Mouse (Mus musculus): ENCODE data around the gene Qars. TPM values are rescaled to one million over a fixed set of nuclear protein-coding genes. Genes with fewer than 3 reads are reported as not detected.
A peak's percentile ranks its signal among the peaks of the same experiment; 100 is the strongest.

Gene Qars
- polyA plus RNA-seq (2014; fragmentation: Nextera tagmentation; extraction: Ambion mirVana) = 126 and 138 TPM in 2 replicates

DNA sequence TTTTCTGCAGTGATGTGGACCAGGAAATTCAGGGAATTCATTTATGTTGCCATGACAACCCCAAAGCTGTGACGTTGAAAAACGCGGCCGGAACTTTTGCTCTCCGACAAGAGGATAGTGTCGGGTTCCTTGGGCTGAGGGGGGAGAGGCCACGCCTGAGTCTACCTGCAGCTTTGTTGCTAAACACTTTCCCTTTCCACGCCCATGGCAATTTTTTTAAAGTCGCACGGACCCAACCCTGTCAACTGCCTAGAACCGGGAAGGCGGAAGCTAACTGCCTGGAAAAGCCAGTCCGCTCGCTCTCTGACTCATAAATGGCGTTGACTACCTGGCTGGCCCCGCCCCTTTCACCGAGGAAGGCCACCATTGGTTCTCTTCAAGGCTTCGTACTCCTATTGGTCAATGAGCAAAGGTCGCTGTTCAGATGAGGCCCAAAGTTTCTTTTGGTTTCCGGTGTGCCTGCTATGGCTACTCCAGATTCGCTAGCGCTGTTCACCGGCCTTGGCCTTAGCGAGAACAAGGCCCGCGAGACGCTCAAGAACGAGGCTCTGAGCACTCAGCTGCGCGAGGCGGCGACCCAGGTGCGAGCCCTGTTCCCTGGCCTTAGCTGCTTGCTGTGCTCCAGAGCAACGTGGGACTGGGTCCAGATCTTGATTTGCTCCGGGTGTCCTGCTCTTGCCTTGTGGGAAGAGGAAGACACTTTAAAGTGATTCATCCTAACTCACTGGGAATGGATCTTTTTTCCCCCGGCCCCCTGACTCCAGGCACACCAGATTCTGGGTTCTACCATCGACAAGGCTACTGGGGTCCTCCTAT, at the start of gene Qars:
TSS of gene Qars (plus strand) at position 88 of the 816 bp plus-strand sequence.
- peak; percentile 97 for ATAC-seq (ENCODE audit: insufficient number of reproducible peaks, low FRiP score, low TSS enrichment, low read depth)
- peaks cover 8% of the 10 kb centered on the region for H3K36me3 ChIP-seq (ENCODE audit: control insufficient read depth, insufficient read depth, low read length)

DNA sequence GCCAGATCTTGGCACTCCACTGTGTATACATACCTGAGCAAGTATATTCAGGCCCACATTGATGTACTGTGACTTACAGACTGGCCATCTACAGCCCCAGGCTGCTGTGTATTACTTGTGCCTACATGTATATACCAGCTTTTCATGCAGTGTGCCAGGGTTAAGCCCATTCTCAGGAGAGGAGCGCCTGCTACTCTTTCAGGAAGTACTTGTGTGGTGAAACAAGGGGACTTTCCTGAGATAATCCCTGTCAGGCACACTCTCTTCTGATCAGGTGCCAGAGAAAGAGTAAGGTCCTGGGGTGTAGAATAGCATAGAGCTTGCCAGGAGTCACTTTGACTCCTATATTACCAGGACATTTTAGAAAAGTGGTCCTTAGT, 47.6 kb upstream of the Qars start:
- no peaks in the 10 kb centered on the region for H3K9me3 ChIP-seq (ENCODE audit: control insufficient read depth, low read length)
- no peak overlapping the region; the same call in 1 of the 2 replicates for H3K9ac ChIP-seq (ENCODE audit: low read length)
- ATAC-seq (ENCODE audit: insufficient number of reproducible peaks, low FRiP score, low TSS enrichment, low read depth) (peak; percentile 4; the same call in 1 of the 2 replicates), DNase-seq (ENCODE audit: low spot score) (no peak)
- WGBS = 94% methylated on average over 1 of the region's 1 CpGs
- H3K36me3 ChIP-seq (ENCODE audit: control insufficient read depth, insufficient read depth, low read length) = peaks cover 11% of the 10 kb centered on the region; the same call in 1 of the 2 replicates
- H3K27ac ChIP-seq (replicated peaks; ENCODE audit: low read depth, low read length) = no peak overlapping the region
- no peaks in the 10 kb centered on the region for H3K27me3 ChIP-seq (ENCODE audit: control insufficient read depth, insufficient read depth, low read length)
- H3K4me2 ChIP-seq (ENCODE audit: low read depth, severe bottlenecking) = no peak overlapping the region
- peaks cover 6% of the 10 kb centered on the region for H3K4me1 ChIP-seq (ENCODE audit: control insufficient read depth, insufficient read depth, low read length)
- peak overlapping the region; percentile 73 for H3K4me3 ChIP-seq (ENCODE audit: low read depth, low read length)

More for the DNA sequence above, at the start of gene Qars:
- H3K9me3 ChIP-seq (ENCODE audit: control insufficient read depth, low read length) = no peaks in the 10 kb centered on the region
- WGBS = under 1% methylated on average over 37 of the region's 37 CpGs
- peak within 1 kb of the TSS; percentile 74 for H3K4me2 ChIP-seq (ENCODE audit: low read depth, severe bottlenecking)
- H3K27me3 ChIP-seq (ENCODE audit: control insufficient read depth, insufficient read depth, low read length) = no peaks in the 10 kb centered on the region
- peak within 1 kb of the TSS; percentile 36 for H3K27ac ChIP-seq (replicated peaks; ENCODE audit: low read depth, low read length)
- H3K4me3 ChIP-seq (ENCODE audit: low read depth, low read length) = peak within 1 kb of the TSS; percentile 51
- H3K9ac ChIP-seq (ENCODE audit: low read length) = peak within 1 kb of the TSS; percentile 67
- DNase-seq (ENCODE audit: low spot score) = peak; percentile 95
- H3K4me1 ChIP-seq (ENCODE audit: control insufficient read depth, insufficient read depth, low read length) = peaks cover 6% of the 10 kb centered on the region; the same call in 1 of the 2 replicates

DNA sequence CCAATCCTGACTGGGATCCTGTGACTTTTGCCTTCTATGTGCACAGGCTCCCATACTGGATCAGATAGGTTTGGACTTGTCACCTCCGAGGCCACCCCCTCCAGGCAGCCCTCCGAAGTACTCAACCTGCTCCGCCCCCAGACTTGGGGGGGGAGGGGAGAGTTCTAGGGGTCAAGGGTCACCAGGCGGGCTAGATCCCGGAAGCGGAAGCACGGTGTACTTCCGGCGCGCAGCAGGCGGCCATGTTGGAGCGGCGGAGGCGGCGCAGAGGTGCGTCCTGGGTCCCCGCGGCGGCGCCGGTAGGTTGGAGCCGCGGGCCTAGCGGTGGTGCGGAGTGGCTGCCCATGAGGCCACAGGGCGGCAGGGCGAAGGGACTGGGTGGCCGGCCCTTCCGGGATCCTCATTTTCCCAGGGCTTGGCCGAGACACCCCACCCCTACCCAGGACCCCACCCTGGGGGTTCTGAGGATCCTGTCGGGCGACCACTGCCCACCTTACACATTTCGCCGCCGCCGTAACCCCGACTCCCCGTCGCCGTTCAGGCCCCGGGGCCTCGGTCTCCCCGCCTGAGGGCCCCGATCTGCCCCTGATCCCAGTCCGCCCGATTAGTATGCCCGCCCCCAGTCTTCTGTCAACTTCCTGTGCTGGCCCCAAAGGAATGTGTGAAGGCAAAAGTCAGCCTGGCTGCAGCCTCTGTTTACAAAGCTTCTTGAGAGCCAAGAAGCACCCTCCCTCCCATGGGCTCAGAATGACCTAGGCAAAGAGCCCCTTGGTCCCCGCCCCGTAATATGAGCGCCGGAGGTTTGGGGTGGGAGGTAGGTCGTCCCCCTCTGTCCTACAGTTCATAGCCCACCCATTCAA, 47.0 kb upstream of the Qars start, which contains the start of gene Ccdc71:
TSS of gene Ccdc71 (plus strand) at position 209 of the 860 bp plus-strand sequence.
- peak within 1 kb of the TSS; percentile 65 for H3K27ac ChIP-seq (replicated peaks; ENCODE audit: low read depth, low read length)
- H3K36me3 ChIP-seq (ENCODE audit: control insufficient read depth, insufficient read depth, low read length) = peaks cover 13% of the 10 kb centered on the region; the same call in 1 of the 2 replicates
- H3K4me3 ChIP-seq (ENCODE audit: low read depth, low read length) = peak within 1 kb of the TSS; percentile 73
- peak within 1 kb of the TSS; percentile 70 for H3K9ac ChIP-seq (ENCODE audit: low read length)
- WGBS = under 1% methylated on average over 48 of the region's 52 CpGs
- peaks cover 6% of the 10 kb centered on the region for H3K4me1 ChIP-seq (ENCODE audit: control insufficient read depth, insufficient read depth, low read length)
- H3K9me3 ChIP-seq (ENCODE audit: control insufficient read depth, low read length) = no peaks in the 10 kb centered on the region
- DNase-seq (ENCODE audit: low spot score) (peak; percentile 93), ATAC-seq (ENCODE audit: insufficient number of reproducible peaks, low FRiP score, low TSS enrichment, low read depth) (peak; percentile 80)
- no peaks in the 10 kb centered on the region for H3K27me3 ChIP-seq (ENCODE audit: control insufficient read depth, insufficient read depth, low read length)
- H3K4me2 ChIP-seq (ENCODE audit: low read depth, severe bottlenecking) = peak within 1 kb of the TSS; percentile 82

DNA sequence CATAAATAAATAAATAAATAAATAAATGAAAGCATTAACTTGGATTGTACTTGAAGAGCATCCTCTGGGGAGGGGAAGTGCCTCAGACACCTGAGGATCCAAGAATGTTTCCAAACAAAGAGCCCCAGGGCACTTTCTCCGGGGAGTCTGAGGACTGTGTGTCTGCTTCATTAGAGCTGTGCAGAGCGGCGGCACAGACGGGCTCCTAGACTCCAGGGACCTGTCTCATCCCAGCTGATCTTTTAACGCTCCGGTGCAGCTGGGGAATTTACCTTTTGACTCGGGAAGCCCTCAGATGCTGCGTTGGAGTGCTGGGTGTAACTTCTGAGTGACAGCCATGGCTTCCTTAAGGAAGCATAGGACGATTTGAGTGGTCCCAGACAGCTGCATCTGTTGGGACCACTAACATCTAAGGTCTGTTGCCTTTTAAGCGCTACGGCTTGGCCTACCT, 46.3 kb upstream of the Qars start, which contains the start of gene Klhdc8b:
TSS of gene Klhdc8b (minus strand) at position 401 of the 451 bp plus-strand sequence.
- Histone ChIP-seq H3K9me3 (ENCODE audit: control insufficient read depth, low read length) (no peaks in the 10 kb centered on the region), H3K4me1 (ENCODE audit: control insufficient read depth, insufficient read depth, low read length) (peaks cover 6% of the 10 kb centered on the region), H3K27me3 (ENCODE audit: control insufficient read depth, insufficient read depth, low read length) (no peaks in the 10 kb centered on the region), H3K27ac (replicated peaks; ENCODE audit: low read depth, low read length) (peak within 1 kb of the TSS; percentile 65), H3K4me2 (ENCODE audit: low read depth, severe bottlenecking) (peak within 1 kb of the TSS; percentile 82), H3K9ac (ENCODE audit: low read length) (peak within 1 kb of the TSS; percentile 70), H3K4me3 (ENCODE audit: low read depth, low read length) (peak within 1 kb of the TSS; percentile 73), H3K36me3 (ENCODE audit: control insufficient read depth, insufficient read depth, low read length) (peaks cover 15% of the 10 kb centered on the region; the same call in 1 of the 2 replicates)
- no peak for DNase-seq (ENCODE audit: low spot score)
- ATAC-seq (ENCODE audit: insufficient number of reproducible peaks, low FRiP score, low TSS enrichment, low read depth) = no peak
- WGBS = 29% methylated on average over 11 of the region's 11 CpGs

DNA sequence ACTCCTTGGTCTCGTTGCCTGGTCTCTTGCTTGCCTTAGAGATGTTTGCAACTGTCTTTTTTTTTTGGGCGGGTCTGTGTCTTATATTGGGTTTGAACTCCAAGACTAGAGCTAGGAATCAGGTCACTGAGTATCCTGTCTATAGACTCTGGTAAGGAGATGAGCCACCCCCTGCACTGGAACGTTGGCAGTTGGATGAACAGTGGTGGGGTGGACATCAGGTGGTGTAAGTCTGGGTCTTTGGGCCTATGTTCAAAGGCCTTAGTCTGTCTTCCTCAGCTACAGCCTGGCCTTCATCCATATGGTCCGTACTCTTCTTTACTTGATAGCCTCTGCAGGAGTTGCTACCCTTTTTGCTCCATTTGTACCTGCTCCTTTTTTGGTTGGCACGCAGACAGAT, 45.8 kb upstream of the Qars start:
- Histone ChIP-seq H3K27ac (replicated peaks; ENCODE audit: low read depth, low read length) (no peak overlapping the region), H3K27me3 (ENCODE audit: control insufficient read depth, insufficient read depth, low read length) (no peaks in the 10 kb centered on the region), H3K9me3 (ENCODE audit: control insufficient read depth, low read length) (no peaks in the 10 kb centered on the region), H3K4me2 (ENCODE audit: low read depth, severe bottlenecking) (peak overlapping the region; percentile 82), H3K4me1 (ENCODE audit: control insufficient read depth, insufficient read depth, low read length) (peaks cover 6% of the 10 kb centered on the region), H3K9ac (ENCODE audit: low read length) (peak overlapping the region; percentile 70; the same call in 1 of the 2 replicates), H3K36me3 (ENCODE audit: control insufficient read depth, insufficient read depth, low read length) (peaks cover 17% of the 10 kb centered on the region; the same call in 1 of the 2 replicates), H3K4me3 (ENCODE audit: low read depth, low read length) (peak overlapping the region; percentile 73)
- 91% methylated on average over 5 of the region's 5 CpGs for WGBS
- ATAC-seq (ENCODE audit: insufficient number of reproducible peaks, low FRiP score, low TSS enrichment, low read depth) (no peak), DNase-seq (ENCODE audit: low spot score) (no peak)

DNA sequence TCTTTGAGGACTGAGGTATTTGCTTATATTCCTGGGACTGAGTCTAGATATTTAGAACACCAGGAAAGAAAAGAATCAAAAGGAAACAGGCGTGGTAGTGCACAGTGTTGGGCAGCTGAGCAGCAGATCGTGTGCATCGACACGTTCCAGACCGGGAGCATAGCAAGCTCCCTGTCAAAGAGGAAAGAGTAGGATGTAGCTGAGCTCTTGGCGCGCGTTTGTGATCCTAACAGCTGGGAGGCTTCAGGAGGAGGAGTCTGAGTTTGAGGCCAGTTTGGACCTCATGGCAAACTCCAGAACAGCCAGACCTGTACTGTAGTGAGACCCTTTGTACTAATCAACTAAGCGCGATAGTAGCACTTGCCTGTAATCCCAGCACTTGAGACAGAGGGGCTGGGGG, 45.3 kb upstream of the Qars start:
- H3K9me3 ChIP-seq (ENCODE audit: control insufficient read depth, low read length) = no peaks in the 10 kb centered on the region
- peaks cover 17% of the 10 kb centered on the region; the same call in 1 of the 2 replicates for H3K36me3 ChIP-seq (ENCODE audit: control insufficient read depth, insufficient read depth, low read length)
- no peaks in the 10 kb centered on the region for H3K27me3 ChIP-seq (ENCODE audit: control insufficient read depth, insufficient read depth, low read length)
- ATAC-seq (ENCODE audit: insufficient number of reproducible peaks, low FRiP score, low TSS enrichment, low read depth) = no peak
- H3K27ac ChIP-seq (replicated peaks; ENCODE audit: low read depth, low read length) = no peak overlapping the region
- peaks cover 6% of the 10 kb centered on the region for H3K4me1 ChIP-seq (ENCODE audit: control insufficient read depth, insufficient read depth, low read length)
- DNase-seq (ENCODE audit: low spot score) = no peak
- no peak overlapping the region for H3K9ac ChIP-seq (ENCODE audit: low read length)
- WGBS = 96% methylated on average over 10 of the region's 10 CpGs
- no peak overlapping the region for H3K4me3 ChIP-seq (ENCODE audit: low read depth, low read length)
- 0 out of 2 replicates have a peak overlapping the region, but pooled peaks have one; percentile 82 for H3K4me2 ChIP-seq (ENCODE audit: low read depth, severe bottlenecking)

DNA sequence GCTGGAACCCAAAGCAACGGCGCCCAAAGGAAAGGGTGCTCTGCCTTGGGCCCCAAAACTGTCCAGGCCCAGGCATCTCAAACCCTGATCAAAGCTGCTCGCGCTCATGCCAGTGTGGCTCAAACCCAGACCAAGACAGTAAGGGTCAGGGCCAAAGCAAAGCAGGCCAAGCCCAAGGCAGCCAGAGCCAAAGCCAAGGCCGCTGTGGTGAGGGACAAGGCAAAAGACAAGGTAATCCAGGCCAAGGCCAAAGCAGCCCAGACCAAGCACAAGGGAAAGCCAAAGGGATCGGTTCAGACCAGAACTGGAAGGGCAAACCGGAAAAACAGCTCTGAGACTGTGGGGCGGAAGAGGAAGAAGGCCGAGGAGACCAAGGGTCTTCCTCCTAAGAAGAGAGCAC, 43.8 kb upstream of the Qars start:
- Histone ChIP-seq H3K4me3 (ENCODE audit: low read depth, low read length) (no peak overlapping the region), H3K4me1 (ENCODE audit: control insufficient read depth, insufficient read depth, low read length) (peaks cover 6% of the 10 kb centered on the region), H3K4me2 (ENCODE audit: low read depth, severe bottlenecking) (no peak overlapping the region), H3K36me3 (ENCODE audit: control insufficient read depth, insufficient read depth, low read length) (peaks cover 17% of the 10 kb centered on the region; the same call in 1 of the 2 replicates), H3K9me3 (ENCODE audit: control insufficient read depth, low read length) (no peaks in the 10 kb centered on the region), H3K27ac (replicated peaks; ENCODE audit: low read depth, low read length) (no peak overlapping the region), H3K9ac (ENCODE audit: low read length) (no peak overlapping the region), H3K27me3 (ENCODE audit: control insufficient read depth, insufficient read depth, low read length) (no peaks in the 10 kb centered on the region)
- no peak for ATAC-seq (ENCODE audit: insufficient number of reproducible peaks, low FRiP score, low TSS enrichment, low read depth)
- DNase-seq (ENCODE audit: low spot score) = no peak
- 95% methylated on average over 9 of the region's 9 CpGs for WGBS

DNA sequence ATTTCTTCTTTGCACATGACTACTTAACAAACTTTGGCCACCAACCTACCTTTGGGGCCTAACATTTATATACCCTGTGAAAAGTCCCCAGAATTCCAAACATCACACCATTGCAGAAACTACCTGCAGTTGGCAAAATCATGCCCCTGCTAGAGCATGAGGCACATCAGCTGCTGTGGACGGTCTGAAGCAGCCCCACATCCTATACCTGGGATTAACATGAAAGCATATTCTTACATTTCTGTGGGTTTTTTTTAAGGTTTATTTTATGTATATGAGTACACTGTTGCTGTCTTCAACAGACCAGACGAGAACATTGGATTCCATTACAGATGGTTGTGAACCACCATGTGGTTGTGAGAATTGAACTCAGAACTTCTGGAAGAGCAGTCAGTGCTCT, 41.3 kb upstream of the Qars start:
- Histone ChIP-seq H3K9me3 (ENCODE audit: control insufficient read depth, low read length) (no peaks in the 10 kb centered on the region), H3K4me3 (ENCODE audit: low read depth, low read length) (no peak overlapping the region), H3K36me3 (ENCODE audit: control insufficient read depth, insufficient read depth, low read length) (peaks cover 17% of the 10 kb centered on the region; the same call in 1 of the 2 replicates), H3K27ac (replicated peaks; ENCODE audit: low read depth, low read length) (no peak overlapping the region), H3K4me1 (ENCODE audit: control insufficient read depth, insufficient read depth, low read length) (peaks cover 5% of the 10 kb centered on the region), H3K27me3 (ENCODE audit: control insufficient read depth, insufficient read depth, low read length) (no peaks in the 10 kb centered on the region), H3K9ac (ENCODE audit: low read length) (no peak overlapping the region), H3K4me2 (ENCODE audit: low read depth, severe bottlenecking) (no peak overlapping the region)
- ATAC-seq (ENCODE audit: insufficient number of reproducible peaks, low FRiP score, low TSS enrichment, low read depth) (no peak), DNase-seq (ENCODE audit: low spot score) (no peak)
- WGBS = 90% methylated on average over 2 of the region's 2 CpGs

All from limb, embryonic 11.5 days (tissue).